Mouse (Mus musculus): ENCODE data around the gene Ccdc65.

GRCm38 (mm10) chr15:98685926-98686325 lies 22.1 kb upstream of the Ccdc65 start:
- no peak for TF ChIP-seq ZC3H11A (IDR thresholded peaks at IDR 0.05; ENCODE audit: borderline replicate concordance, low read depth, low read length)
- no peak for TF ChIP-seq MAFK (IDR thresholded peaks at IDR 0.05; ENCODE audit: insufficient read depth, low read depth, low read length)
- TF ChIP-seq ZNF384 (IDR thresholded peaks at IDR 0.05; ENCODE audit: low read depth, low read length) = no peak
- no peak for TF ChIP-seq CHD2 (IDR thresholded peaks at IDR 0.05; ENCODE audit: low read depth, low read length)
- TF ChIP-seq HCFC1 (IDR thresholded peaks at IDR 0.05; ENCODE audit: borderline replicate concordance, insufficient read depth, low read length) = no peak
